Mouse (Mus musculus) thymus, postnatal 36 days (tissue): ENCODE measurements around the gene Gda.

ENCODE experiments used
- DNase-seq, 2 experiments: peaks; one replicate each; pipeline ENCODE4 v3.0.0; 2022; ENCODE audit warnings: mixed read lengths in 2 of 2

Gene Gda

GRCm38 (mm10) chr19:21372395-21373072 lies 100.7 kb downstream of the Gda start:
- DNase-seq = no peak

DNA sequence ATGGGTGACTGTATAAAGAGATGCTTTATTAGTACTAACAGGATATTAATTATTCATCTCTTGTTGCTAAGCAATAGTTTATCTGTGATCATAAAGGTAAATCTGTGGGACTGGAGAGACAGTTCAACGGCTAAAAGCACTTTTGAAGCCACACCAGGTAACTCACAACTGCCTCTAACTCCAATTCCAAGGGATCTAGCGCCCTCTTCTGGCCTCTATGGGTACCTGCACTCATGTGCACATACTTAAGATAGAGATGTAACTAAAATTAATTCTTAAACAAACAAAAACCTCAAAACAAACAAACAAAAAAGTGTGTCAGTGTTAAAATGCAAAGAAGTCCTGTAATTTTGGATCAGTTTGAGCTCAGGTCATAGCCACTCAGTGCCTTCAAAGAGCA lies 101.9 kb downstream of the Gda start:
- DNase-seq = no peak

DNA sequence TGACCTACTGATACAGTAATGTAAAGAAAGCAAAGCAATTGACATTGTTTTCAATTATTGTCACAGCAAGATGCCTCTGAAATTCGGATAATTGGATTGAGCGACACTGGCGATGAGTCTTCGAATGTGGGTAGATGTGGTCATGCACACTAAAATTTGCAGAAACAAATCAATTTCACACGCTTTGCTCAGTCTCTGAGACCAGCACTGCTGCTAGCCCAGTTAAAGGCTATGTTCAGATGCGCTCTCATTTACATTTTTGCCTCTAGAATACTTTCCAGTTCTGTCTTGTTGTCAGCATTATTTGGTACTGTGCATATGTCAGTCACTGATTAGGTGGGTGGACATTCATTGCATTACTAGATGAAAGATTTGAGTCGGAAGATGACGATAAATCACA lies 102.5 kb downstream of the Gda start:
- DNase-seq = no peak

DNA sequence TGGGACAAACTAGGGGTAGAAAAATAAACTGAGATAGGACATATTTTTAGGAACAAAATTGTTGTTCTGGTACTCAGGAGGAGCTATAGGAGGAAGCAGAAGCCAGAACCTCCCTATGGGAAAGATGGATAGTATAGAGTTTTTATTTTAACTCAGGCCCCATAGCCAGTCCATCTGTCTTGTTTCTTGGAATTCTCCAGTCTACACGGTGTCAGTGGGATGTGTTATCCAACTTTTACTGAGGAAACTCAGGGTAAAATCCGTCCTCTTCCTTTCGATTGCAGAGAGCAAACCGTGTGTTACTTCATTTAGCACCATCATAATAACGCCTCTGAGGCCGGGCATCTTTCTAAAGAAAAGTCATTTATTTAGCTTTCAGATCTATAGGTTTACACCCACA lies 104.1 kb downstream of the Gda start:
- DNase-seq = no peak

GRCm38 (mm10) chr19:21368595-21368994 lies 104.7 kb downstream of the Gda start:
- no peak for DNase-seq

GRCm38 (mm10) chr19:21357792-21358191 lies 115.5 kb downstream of the Gda start:
- no peak for DNase-seq

- no peak for DNase-seq
These were observed 123.6 kb downstream of the Gda start for GRCm38 (mm10) chr19:21349634-21350033.

DNA sequence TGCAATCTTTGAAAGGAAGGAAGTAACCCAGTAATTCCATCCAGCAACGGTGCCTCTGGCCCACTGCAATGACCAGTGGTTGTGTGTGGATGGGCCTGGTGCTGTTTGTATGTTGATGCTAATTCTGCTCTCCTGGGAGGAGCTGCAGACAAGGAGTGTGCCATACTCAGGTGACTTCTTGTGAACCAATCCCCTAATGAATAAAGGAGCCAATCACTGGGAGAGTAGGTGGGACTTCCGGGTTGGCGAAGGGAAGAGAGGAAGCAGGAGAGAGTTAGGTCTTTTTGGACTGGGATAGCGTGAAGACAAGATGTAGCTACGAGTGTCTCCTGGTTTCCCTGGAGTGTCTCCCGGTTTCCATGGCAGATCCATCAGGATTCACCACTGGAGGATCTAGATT lies 126.6 kb downstream of the Gda start:
- DNase-seq = no peak
